25 mouse cellular contexts compared by ENCODE assay signal in genomic region chr10:117259870-117260269, GRCm38 (mm10). TPM values are rescaled to one million over a fixed set of nuclear protein-coding genes. Genes with fewer than 3 reads are reported as not detected.
DNase-seq lines count a peak whose midpoint lies in the region; ATAC-seq and TF ChIP-seq lines count a peak whose summit lies in the region.
"Had no signal": no experiment of that assay in that cellular context is flagged by ENCODE, and none has a peak within 500 bp of the region (broad histone marks: within the 10 kb centered on the region; RNA-seq: fewer than 3 reads in every experiment).

No protein-coding gene starts in this region.

- no peaks in the 10 kb centered on the region for H3K27me3 ChIP-seq in midbrain, embryonic 10.5 days (ENCODE audit: low read depth, poor library complexity, severe bottlenecking)
- no peaks in the 10 kb centered on the region for H3K27me3 ChIP-seq in midbrain, embryonic 15.5 days (replicated peaks)
- no peaks in the 10 kb centered on the region for H3K27me3 ChIP-seq in hindbrain, postnatal 0 days (ENCODE audit: insufficient read depth, low read length)
- H3K27me3 ChIP-seq in myocyte (ENCODE audit: control insufficient read depth, insufficient read depth, insufficient read length): peaks cover 8% of the 10 kb centered on the region
- H3K27me3 ChIP-seq: intestine, embryonic 15.5 days; liver, embryonic 12.5 days had no signal

- H3K4me1 ChIP-seq in midbrain, embryonic 10.5 days: peaks cover 10% of the 10 kb centered on the region
- no peaks in the 10 kb centered on the region for H3K4me1 ChIP-seq in midbrain, embryonic 15.5 days
- no peaks in the 10 kb centered on the region for H3K4me1 ChIP-seq in hindbrain, postnatal 0 days (ENCODE audit: insufficient read depth, low read length)
- H3K4me1 ChIP-seq: heart, embryonic 13.5 days; intestine, embryonic 15.5 days; liver, embryonic 12.5 days had no signal

- H3K36me3 ChIP-seq in midbrain, embryonic 10.5 days: no peaks in the 10 kb centered on the region
- no peaks in the 10 kb centered on the region for H3K36me3 ChIP-seq in midbrain, embryonic 15.5 days (replicated peaks)
- no peaks in the 10 kb centered on the region for H3K36me3 ChIP-seq in hindbrain, postnatal 0 days (ENCODE audit: insufficient read depth, low read length)
- no peaks in the 10 kb centered on the region for H3K36me3 ChIP-seq in myocyte (ENCODE audit: control insufficient read depth, insufficient read depth)
- H3K36me3 ChIP-seq: heart, embryonic 13.5 days; intestine, embryonic 15.5 days; liver, embryonic 12.5 days had no signal

- no peak; the same call in 1 of the 2 replicates for ATAC-seq in midbrain, embryonic 15.5 days (replicated peaks)
- ATAC-seq in hindbrain, postnatal 0 days: 0 out of 2 replicates have a peak, but pooled peaks have one; percentile 21
- ATAC-seq: intestine, embryonic 15.5 days; liver, embryonic 12.5 days had no signal

- H3K4me3 ChIP-seq in midbrain, embryonic 10.5 days: no peak overlapping the region
- no peak overlapping the region for H3K4me3 ChIP-seq in midbrain, embryonic 15.5 days
- H3K4me3 ChIP-seq in hindbrain, postnatal 0 days (ENCODE audit: low read length): no peak overlapping the region
- H3K4me3 ChIP-seq in myocyte: no peak overlapping the region
- H3K4me3 ChIP-seq: heart, embryonic 13.5 days; intestine, embryonic 15.5 days; liver, embryonic 12.5 days had no signal

- no peak overlapping the region for H3K4me2 ChIP-seq in midbrain, embryonic 15.5 days
- no peak overlapping the region for H3K4me2 ChIP-seq in hindbrain, postnatal 0 days (ENCODE audit: low read depth, low read length)
- no peak overlapping the region for H3K4me2 ChIP-seq in myocyte (ENCODE audit: low read depth)
- H3K4me2 ChIP-seq: heart, embryonic 13.5 days; intestine, embryonic 15.5 days; liver, embryonic 12.5 days had no signal

- DNase-seq in embryo, embryonic 10.5 days (ENCODE audit: low spot score): peak; percentile 7
- DNase-seq in embryo, embryonic 9.5 days (ENCODE audit: extremely low spot score): no peak
- DNase-seq in midbrain, embryonic 10.5 days (ENCODE audit: low spot score): no peak
- DNase-seq in hindbrain, postnatal 0 days (ENCODE audit: low spot score): no peak
- DNase-seq in yolk sac, embryonic 10.5 days (ENCODE audit: low spot score): no peak
- no peak for DNase-seq in adrenal gland, postnatal 10 days
- DNase-seq: adrenal gland, adult 8-10 months; cerebellum, adult 9-11 months; heart, postnatal 36 days; kidney, postnatal 4 days; lung, adult 2 months; lung, postnatal 36 days; right cerebral cortex, adult 18-20 months had no signal

- H3K27ac ChIP-seq in midbrain, embryonic 10.5 days (replicated peaks): peak overlapping the region; percentile 72
- no peak overlapping the region for H3K27ac ChIP-seq in midbrain, embryonic 15.5 days
- no peak overlapping the region for H3K27ac ChIP-seq in hindbrain, postnatal 0 days
- H3K27ac ChIP-seq: heart, embryonic 13.5 days; intestine, embryonic 15.5 days; liver, embryonic 12.5 days; stomach, postnatal 0 days had no signal

- TF ChIP-seq POLR2A in myocyte (IDR thresholded peaks at IDR 0.05; ENCODE audit: insufficient read length, low read depth): no peak

- TF ChIP-seq CTCF in hindbrain, postnatal 0 days (IDR thresholded peaks at IDR 0.05; ENCODE audit: low read depth): no peak

- H3K79me2 ChIP-seq in myocyte (ENCODE audit: control insufficient read depth, insufficient read depth): no peaks in the 10 kb centered on the region

- peaks cover 13% of the 10 kb centered on the region for H3K9me3 ChIP-seq in midbrain, embryonic 10.5 days (replicated peaks)
- no peaks in the 10 kb centered on the region for H3K9me3 ChIP-seq in midbrain, embryonic 15.5 days
- H3K9me3 ChIP-seq in hindbrain, postnatal 0 days (ENCODE audit: low read length): no peaks in the 10 kb centered on the region
- H3K9me3 ChIP-seq: intestine, embryonic 15.5 days had no signal

- no peak overlapping the region for H3K9ac ChIP-seq in midbrain, embryonic 15.5 days
- no peak overlapping the region for H3K9ac ChIP-seq in hindbrain, postnatal 0 days (replicated peaks; ENCODE audit: low read length)
- H3K9ac ChIP-seq: heart, embryonic 13.5 days; intestine, embryonic 15.5 days; liver, embryonic 12.5 days had no signal

- H3ac ChIP-seq in myocyte (ENCODE audit: control insufficient read depth, insufficient read length): no peak overlapping the region

TF ChIP-seq in myocyte, 11 proteins besides CTCF, POLR2A, EP300 and RAD21:
- TF ChIP-seq TCF12 (IDR thresholded peaks at IDR 0.05; ENCODE audit: insufficient read depth, poor library complexity, severe bottlenecking): no peak
- peak; percentile 49 for TF ChIP-seq REST (IDR thresholded peaks at IDR 0.05; ENCODE audit: insufficient read depth, insufficient read length)

RNA-seq across cellular contexts. Expression of gene 9530003J23Rik, which starts 21.4 kb away (rescaled TPM):
- polyA plus RNA-seq in midbrain, embryonic 10.5 days (2016; fragmentation: Nextera tagmentation; extraction: Ambion mirVana): not detected in 2 replicates
- polyA plus RNA-seq in midbrain, embryonic 15.5 days (2015; fragmentation: Nextera tagmentation; extraction: Ambion mirVana): not detected in 2 replicates
- total RNA-seq in hindbrain, postnatal 0 days (2014; rRNA removed): not detected in 2 replicates
- polyA plus RNA-seq in hindbrain, postnatal 0 days (2015; fragmentation: Nextera tagmentation; extraction: Ambion mirVana): not detected in 2 replicates
- not detected for polyA plus RNA-seq in myocyte (2012; fragmentation: generic; extraction: Trizol)
- total RNA-seq in adrenal gland, postnatal 10 days (2021): not detected
- total RNA-seq: adrenal gland, adult 8-10 months; heart, postnatal 36 days; layer of hippocampus, postnatal 10 days had no signal
- polyA plus RNA-seq: embryonic facial prominence, embryonic 14.5 days; heart, embryonic 13.5 days; intestine, embryonic 15.5 days; kidney, embryonic 14.5 days; liver, embryonic 12.5 days; stomach, postnatal 0 days; thymus, postnatal 0 days; urinary bladder, adult 2 months had no signal

RNA-seq across cellular contexts. Expression of gene Lyz2, which starts 22.3 kb away (rescaled TPM):
- polyA plus RNA-seq in midbrain, embryonic 10.5 days (2016; fragmentation: Nextera tagmentation; extraction: Ambion mirVana): 10.8 and 14.9 TPM in 2 replicates
- polyA plus RNA-seq in midbrain, embryonic 15.5 days (2015; fragmentation: Nextera tagmentation; extraction: Ambion mirVana): 27.2 and 32.0 TPM in 2 replicates
- total RNA-seq in hindbrain, postnatal 0 days (2014; rRNA removed): 7.5 and 12.7 TPM in 2 replicates
- 25.6 and 26.1 TPM in 2 replicates for polyA plus RNA-seq in hindbrain, postnatal 0 days (2015; fragmentation: Nextera tagmentation; extraction: Ambion mirVana)
- 0.08 TPM for polyA plus RNA-seq in myocyte (2012; fragmentation: generic; extraction: Trizol)
- 100 to 1,000 TPM; 106 to 122 TPM for total RNA-seq in adrenal gland, postnatal 10 days (2021)

RNA-seq across cellular contexts. Expression of gene Lyz1, which starts 32.8 kb away (rescaled TPM):
- not detected in 2 replicates for polyA plus RNA-seq in midbrain, embryonic 10.5 days (2016; fragmentation: Nextera tagmentation; extraction: Ambion mirVana)
- not detected in 2 replicates for polyA plus RNA-seq in midbrain, embryonic 15.5 days (2015; fragmentation: Nextera tagmentation; extraction: Ambion mirVana)
- 0.68 TPM in 1 of 2 replicates, not detected in the other for total RNA-seq in hindbrain, postnatal 0 days (2014; rRNA removed)
- 0.14 TPM in 1 of 2 replicates, not detected in the other for polyA plus RNA-seq in hindbrain, postnatal 0 days (2015; fragmentation: Nextera tagmentation; extraction: Ambion mirVana)
- not detected for polyA plus RNA-seq in myocyte (2012; fragmentation: generic; extraction: Trizol)
- total RNA-seq in adrenal gland, postnatal 10 days (2021): 10 to 100 TPM; 12.3 to 13.9 TPM
- polyA plus RNA-seq: kidney, embryonic 14.5 days; limb, embryonic 11.5 days; liver, embryonic 12.5 days had no signal

RNA-seq across cellular contexts. Expression of gene Yeats4, which starts 35.6 kb away (rescaled TPM):
- 124 and 130 TPM in 2 replicates for polyA plus RNA-seq in midbrain, embryonic 10.5 days (2016; fragmentation: Nextera tagmentation; extraction: Ambion mirVana)
- 111 and 116 TPM in 2 replicates for polyA plus RNA-seq in midbrain, embryonic 15.5 days (2015; fragmentation: Nextera tagmentation; extraction: Ambion mirVana)
- total RNA-seq in hindbrain, postnatal 0 days (2014; rRNA removed): 41.4 and 47.2 TPM in 2 replicates
- polyA plus RNA-seq in hindbrain, postnatal 0 days (2015; fragmentation: Nextera tagmentation; extraction: Ambion mirVana): 83.4 and 85.4 TPM in 2 replicates
- polyA plus RNA-seq in myocyte (2012; fragmentation: generic; extraction: Trizol): 27.8 TPM
- total RNA-seq in adrenal gland, postnatal 10 days (2021): 10 to 100 TPM; 42.5 to 47.6 TPM

Comparison
In these comparisons a context has a peak if more than half of its experiments do, and no peak if none do; other contexts are left out.
1. RNA of gene Lyz2, which starts 22.3 kb away (polyA plus RNA-seq): 27.2 to 32.0 TPM in midbrain, embryonic 15.5 days, 25.6 to 26.1 TPM in hindbrain, postnatal 0 days and 10.8 to 14.9 TPM in midbrain, embryonic 10.5 days; 0.08 TPM in myocyte (single experiment); every median in the first group is over 10 times any median in the second.